Mouse (Mus musculus): ENCODE measurements at regions not wholly inside any gene's neighbourhood (a gene's known extent, or its start where the extent isn't known, plus 50 kb on each side); places are given as distances from the start of the nearest gene placed in this dataset.

GRCm38 (mm10) chr3:132287714-132288113, 202.6 kb downstream of the Dkk2 start:
- in situ Hi-C loops (cut with MboI; ENCODE audit: low sequenced_read_pairs in 2 of 2, unreplicated experiment in 2 of 2): no loop called here
- no peak for DNase-seq (ENCODE audit: low read depth, low spot score)

GRCm38 (mm10) chr3:132326961-132327360, 241.9 kb downstream of the Dkk2 start:
- Histone ChIP-seq H3K36me3 (ENCODE audit: control insufficient read depth, insufficient read depth, low read length, poor library complexity, severe bottlenecking) (no peaks in the 10 kb centered on the region), H3K4me1 (ENCODE audit: control insufficient read depth in 2 of 2, insufficient read depth in 2 of 2, low read length in 2 of 2, poor library complexity in 1 of 2) (no peaks in the 10 kb centered on the region), H3K27ac (ENCODE audit: insufficient read depth, low read depth, low read length, poor library complexity, severe bottlenecking) (no peak overlapping the region), H3K9ac (ENCODE audit: insufficient read depth, low read depth, low read length, poor library complexity, severe bottlenecking) (no peak overlapping the region), H3K9me3 (ENCODE audit: control insufficient read depth, insufficient read depth, low read depth, low read length) (no peaks in the 10 kb centered on the region), H3K4me3 (ENCODE audit: insufficient read depth in 1 of 2, low read depth in 1 of 2, low read length in 2 of 2, poor library complexity in 1 of 2, severe bottlenecking in 1 of 2) (no peak overlapping the region)
- in situ Hi-C loops (cut with MboI; ENCODE audit: low sequenced_read_pairs in 2 of 2, unreplicated experiment in 2 of 2): no loop called here
- DNase-seq (ENCODE audit: low read depth, low spot score): no peak
- TF ChIP-seq ZC3H11A (IDR thresholded peaks at IDR 0.05; ENCODE audit: borderline replicate concordance, low read depth, low read length): no peak
- TF ChIP-seq MAFK (IDR thresholded peaks at IDR 0.05; ENCODE audit: insufficient read depth, low read depth, low read length): no peak
- TF ChIP-seq ZNF384 (IDR thresholded peaks at IDR 0.05; ENCODE audit: low read depth, low read length): no peak
- TF ChIP-seq HCFC1 (IDR thresholded peaks at IDR 0.05; ENCODE audit: borderline replicate concordance, insufficient read depth, low read length): no peak
- no peak for TF ChIP-seq CHD2 (IDR thresholded peaks at IDR 0.05; ENCODE audit: low read depth, low read length)

More at GRCm38 (mm10) chr3:132287714-132288113, 202.6 kb downstream of the Dkk2 start:
- H3K9ac ChIP-seq (ENCODE audit: insufficient read depth, low read depth, low read length, poor library complexity, severe bottlenecking): no peak overlapping the region
- TF ChIP-seq CHD2 (IDR thresholded peaks at IDR 0.05; ENCODE audit: low read depth, low read length): no peak
- no peak for TF ChIP-seq HCFC1 (IDR thresholded peaks at IDR 0.05; ENCODE audit: borderline replicate concordance, insufficient read depth, low read length)
- TF ChIP-seq ZC3H11A (IDR thresholded peaks at IDR 0.05; ENCODE audit: borderline replicate concordance, low read depth, low read length): no peak
- TF ChIP-seq ZNF384 (IDR thresholded peaks at IDR 0.05; ENCODE audit: low read depth, low read length): no peak
- no peak for TF ChIP-seq MAFK (IDR thresholded peaks at IDR 0.05; ENCODE audit: insufficient read depth, low read depth, low read length)
- H3K9me3 ChIP-seq (ENCODE audit: control insufficient read depth, insufficient read depth, low read depth, low read length): no peaks in the 10 kb centered on the region
- no peaks in the 10 kb centered on the region for H3K36me3 ChIP-seq (ENCODE audit: control insufficient read depth, insufficient read depth, low read length, poor library complexity, severe bottlenecking)
- no peak overlapping the region for H3K27ac ChIP-seq (ENCODE audit: insufficient read depth, low read depth, low read length, poor library complexity, severe bottlenecking)
- no peak overlapping the region for H3K4me3 ChIP-seq (ENCODE audit: insufficient read depth in 1 of 2, low read depth in 1 of 2, low read length in 2 of 2, poor library complexity in 1 of 2, severe bottlenecking in 1 of 2)
- H3K4me1 ChIP-seq (ENCODE audit: control insufficient read depth in 2 of 2, insufficient read depth in 2 of 2, low read length in 2 of 2, poor library complexity in 1 of 2): no peaks in the 10 kb centered on the region

- H3K27ac ChIP-seq (ENCODE audit: insufficient read depth, low read depth, low read length, poor library complexity, severe bottlenecking): no peak overlapping the region
- in situ Hi-C loops (cut with MboI; ENCODE audit: low sequenced_read_pairs in 2 of 2, unreplicated experiment in 2 of 2): no loop called here
These were observed 258.5 kb downstream of the Dkk2 start for GRCm38 (mm10) chr3:132343625-132344024.

GRCm38 (mm10) chr3:132345856-132346255, 260.8 kb downstream of the Dkk2 start:
- no peaks in the 10 kb centered on the region for H3K9me3 ChIP-seq (ENCODE audit: control insufficient read depth, insufficient read depth, low read depth, low read length)
- no peaks in the 10 kb centered on the region for H3K4me1 ChIP-seq (ENCODE audit: control insufficient read depth in 2 of 2, insufficient read depth in 2 of 2, low read length in 2 of 2, poor library complexity in 1 of 2)
- H3K36me3 ChIP-seq (ENCODE audit: control insufficient read depth, insufficient read depth, low read length, poor library complexity, severe bottlenecking): no peaks in the 10 kb centered on the region
- DNase-seq (ENCODE audit: low read depth, low spot score): no peak
- H3K27ac ChIP-seq (ENCODE audit: insufficient read depth, low read depth, low read length, poor library complexity, severe bottlenecking): no peak overlapping the region
- no peak overlapping the region for H3K4me3 ChIP-seq (ENCODE audit: insufficient read depth in 1 of 2, low read depth in 1 of 2, low read length in 2 of 2, poor library complexity in 1 of 2, severe bottlenecking in 1 of 2)
- in situ Hi-C loops (cut with MboI; ENCODE audit: low sequenced_read_pairs in 2 of 2, unreplicated experiment in 2 of 2): no loop called here
- TF ChIP-seq ZC3H11A (IDR thresholded peaks at IDR 0.05; ENCODE audit: borderline replicate concordance, low read depth, low read length): no peak
- TF ChIP-seq MAFK (IDR thresholded peaks at IDR 0.05; ENCODE audit: insufficient read depth, low read depth, low read length): no peak
- no peak for TF ChIP-seq HCFC1 (IDR thresholded peaks at IDR 0.05; ENCODE audit: borderline replicate concordance, insufficient read depth, low read length)
- TF ChIP-seq ZNF384 (IDR thresholded peaks at IDR 0.05; ENCODE audit: low read depth, low read length): no peak
- no peak for TF ChIP-seq CHD2 (IDR thresholded peaks at IDR 0.05; ENCODE audit: low read depth, low read length)
- no peak overlapping the region for H3K9ac ChIP-seq (ENCODE audit: insufficient read depth, low read depth, low read length, poor library complexity, severe bottlenecking)

More at GRCm38 (mm10) chr3:132343625-132344024, 258.5 kb downstream of the Dkk2 start:
- Histone ChIP-seq H3K4me1 (ENCODE audit: control insufficient read depth in 2 of 2, insufficient read depth in 2 of 2, low read length in 2 of 2, poor library complexity in 1 of 2) (no peaks in the 10 kb centered on the region), H3K4me3 (ENCODE audit: insufficient read depth in 1 of 2, low read depth in 1 of 2, low read length in 2 of 2, poor library complexity in 1 of 2, severe bottlenecking in 1 of 2) (no peak overlapping the region), H3K9ac (ENCODE audit: insufficient read depth, low read depth, low read length, poor library complexity, severe bottlenecking) (no peak overlapping the region), H3K9me3 (ENCODE audit: control insufficient read depth, insufficient read depth, low read depth, low read length) (no peaks in the 10 kb centered on the region), H3K36me3 (ENCODE audit: control insufficient read depth, insufficient read depth, low read length, poor library complexity, severe bottlenecking) (no peaks in the 10 kb centered on the region)
- no peak for TF ChIP-seq HCFC1 (IDR thresholded peaks at IDR 0.05; ENCODE audit: borderline replicate concordance, insufficient read depth, low read length)
- TF ChIP-seq MAFK (IDR thresholded peaks at IDR 0.05; ENCODE audit: insufficient read depth, low read depth, low read length): no peak
- TF ChIP-seq ZC3H11A (IDR thresholded peaks at IDR 0.05; ENCODE audit: borderline replicate concordance, low read depth, low read length): no peak
- TF ChIP-seq CHD2 (IDR thresholded peaks at IDR 0.05; ENCODE audit: low read depth, low read length): no peak
- TF ChIP-seq ZNF384 (IDR thresholded peaks at IDR 0.05; ENCODE audit: low read depth, low read length): no peak
- DNase-seq (ENCODE audit: low read depth, low spot score): no peak

GRCm38 (mm10) chr3:132349602-132350001, 264.5 kb downstream of the Dkk2 start:
- Histone ChIP-seq H3K36me3 (ENCODE audit: control insufficient read depth, insufficient read depth, low read length, poor library complexity, severe bottlenecking) (no peaks in the 10 kb centered on the region), H3K27ac (ENCODE audit: insufficient read depth, low read depth, low read length, poor library complexity, severe bottlenecking) (no peak overlapping the region), H3K4me1 (ENCODE audit: control insufficient read depth in 2 of 2, insufficient read depth in 2 of 2, low read length in 2 of 2, poor library complexity in 1 of 2) (no peaks in the 10 kb centered on the region), H3K9ac (ENCODE audit: insufficient read depth, low read depth, low read length, poor library complexity, severe bottlenecking) (no peak overlapping the region), H3K9me3 (ENCODE audit: control insufficient read depth, insufficient read depth, low read depth, low read length) (no peaks in the 10 kb centered on the region), H3K4me3 (ENCODE audit: insufficient read depth in 1 of 2, low read depth in 1 of 2, low read length in 2 of 2, poor library complexity in 1 of 2, severe bottlenecking in 1 of 2) (no peak overlapping the region)
- no peak for TF ChIP-seq HCFC1 (IDR thresholded peaks at IDR 0.05; ENCODE audit: borderline replicate concordance, insufficient read depth, low read length)
- TF ChIP-seq MAFK (IDR thresholded peaks at IDR 0.05; ENCODE audit: insufficient read depth, low read depth, low read length): no peak
- no peak for TF ChIP-seq ZC3H11A (IDR thresholded peaks at IDR 0.05; ENCODE audit: borderline replicate concordance, low read depth, low read length)
- TF ChIP-seq ZNF384 (IDR thresholded peaks at IDR 0.05; ENCODE audit: low read depth, low read length): no peak
- TF ChIP-seq CHD2 (IDR thresholded peaks at IDR 0.05; ENCODE audit: low read depth, low read length): no peak
- no peak for DNase-seq (ENCODE audit: low read depth, low spot score)
- in situ Hi-C loops (cut with MboI; ENCODE audit: low sequenced_read_pairs in 2 of 2, unreplicated experiment in 2 of 2): no loop called here

Measured in ES-E14 (cell line).